Mouse (Mus musculus): ENCODE results near the gene Dcun1d3. TPM values are rescaled to one million over a fixed set of nuclear protein-coding genes. Genes with fewer than 3 reads are reported as not detected.

Dcun1d3 gene
- 14.1 TPM for polyA plus RNA-seq (2015; fragmentation: Illumina TruSeq; extraction: RNeasy Lipid Tissue Mini Kit (QIAGEN cat#74804); ENCODE audit: low read depth, low replicate concordance)

GRCm38 (mm10) chr7:119895639-119896512 is at the start of gene Dcun1d3, which contains the start of gene Lyrm1:
Gene Dcun1d3, minus strand, starts transcription at chr7:119896298.
Gene Lyrm1, plus strand, starts transcription at chr7:119895861.

Other genes with a start within 250 kb of the Dcun1d3 start
- gene Acsm4, start 206.3 kb downstream of the Dcun1d3 start, polyA plus RNA-seq (2015; fragmentation: Illumina TruSeq; extraction: RNeasy Lipid Tissue Mini Kit (QIAGEN cat#74804); ENCODE audit: low read depth, low replicate concordance), result not detected
- 40.1 TPM for gene Thumpd1, start 175.5 kb downstream of the Dcun1d3 start, polyA plus RNA-seq (2015; fragmentation: Illumina TruSeq; extraction: RNeasy Lipid Tissue Mini Kit (QIAGEN cat#74804); ENCODE audit: low read depth, low replicate concordance)
- not detected for gene Acsm3, start 135.4 kb downstream of the Dcun1d3 start, polyA plus RNA-seq (2015; fragmentation: Illumina TruSeq; extraction: RNeasy Lipid Tissue Mini Kit (QIAGEN cat#74804); ENCODE audit: low read depth, low replicate concordance)
- gene Rexo5, start 102.3 kb downstream of the Dcun1d3 start, polyA plus RNA-seq (2015; fragmentation: Illumina TruSeq; extraction: RNeasy Lipid Tissue Mini Kit (QIAGEN cat#74804); ENCODE audit: low read depth, low replicate concordance), result 2.6 TPM
- 11.5 TPM for gene Eri2, start 102.2 kb downstream of the Dcun1d3 start, polyA plus RNA-seq (2015; fragmentation: Illumina TruSeq; extraction: RNeasy Lipid Tissue Mini Kit (QIAGEN cat#74804); ENCODE audit: low read depth, low replicate concordance)
- gene Lyrm1, start 437 bp downstream of the Dcun1d3 start, polyA plus RNA-seq (2015; fragmentation: Illumina TruSeq; extraction: RNeasy Lipid Tissue Mini Kit (QIAGEN cat#74804); ENCODE audit: low read depth, low replicate concordance), result 22.3 TPM
- 0.45 TPM for gene Dnah3, start 199.0 kb upstream of the Dcun1d3 start, polyA plus RNA-seq (2015; fragmentation: Illumina TruSeq; extraction: RNeasy Lipid Tissue Mini Kit (QIAGEN cat#74804); ENCODE audit: low read depth, low replicate concordance)
- 18.5 TPM for gene Tmem159, start 206.1 kb upstream of the Dcun1d3 start, polyA plus RNA-seq (2015; fragmentation: Illumina TruSeq; extraction: RNeasy Lipid Tissue Mini Kit (QIAGEN cat#74804); ENCODE audit: low read depth, low replicate concordance)
- gene Zp2, start 249.0 kb upstream of the Dcun1d3 start, polyA plus RNA-seq (2015; fragmentation: Illumina TruSeq; extraction: RNeasy Lipid Tissue Mini Kit (QIAGEN cat#74804); ENCODE audit: low read depth, low replicate concordance), result not detected

Measured in brain, adult 10 weeks (tissue).